Mouse (Mus musculus): ENCODE measurements at regions not wholly inside any gene's neighbourhood (a gene's known extent, or its start where the extent isn't known, plus 50 kb on each side); places are given as distances from the start of the nearest gene placed in this dataset.

GRCm38 (mm10) chr5:72219697-72220096, 51.7 kb upstream of the Commd8 start:
- TF ChIP-seq CTCF (IDR thresholded peaks at IDR 0.05; ENCODE audit: low read depth, low read length) (no peak), POLR2A (IDR thresholded peaks at IDR 0.05; ENCODE audit: borderline replicate concordance, low read depth, low read length) (no peak)
